Mouse (Mus musculus): ENCODE measurements around the gene Camk2b.

Gene Camk2b

DNA sequence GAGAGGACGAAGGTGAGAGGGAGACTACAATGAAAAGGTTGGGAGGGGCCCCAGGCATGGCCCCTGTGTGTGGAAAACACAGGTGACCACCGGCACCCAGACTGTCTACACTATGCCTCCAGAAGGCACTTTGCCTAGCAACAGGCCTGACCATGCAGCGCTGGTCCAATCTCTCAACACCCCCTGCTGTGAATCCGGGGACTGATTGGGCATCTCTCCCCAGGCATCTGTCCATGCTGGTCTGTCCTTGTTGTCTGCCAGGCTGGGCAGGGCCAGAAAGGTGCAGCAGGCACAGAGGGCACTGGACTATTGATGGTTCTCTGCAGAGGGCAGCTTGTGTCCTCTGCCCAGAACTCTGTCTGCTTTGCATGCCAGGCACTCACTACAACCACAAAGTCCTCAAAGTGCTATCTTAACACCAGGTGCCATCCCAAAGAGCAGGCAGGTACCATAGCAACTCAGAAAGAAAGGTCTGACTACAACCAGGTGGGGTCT, 16.0 kb downstream of the Camk2b start:
- DNase-seq (ENCODE audit: low spot score), result no peak

DNA sequence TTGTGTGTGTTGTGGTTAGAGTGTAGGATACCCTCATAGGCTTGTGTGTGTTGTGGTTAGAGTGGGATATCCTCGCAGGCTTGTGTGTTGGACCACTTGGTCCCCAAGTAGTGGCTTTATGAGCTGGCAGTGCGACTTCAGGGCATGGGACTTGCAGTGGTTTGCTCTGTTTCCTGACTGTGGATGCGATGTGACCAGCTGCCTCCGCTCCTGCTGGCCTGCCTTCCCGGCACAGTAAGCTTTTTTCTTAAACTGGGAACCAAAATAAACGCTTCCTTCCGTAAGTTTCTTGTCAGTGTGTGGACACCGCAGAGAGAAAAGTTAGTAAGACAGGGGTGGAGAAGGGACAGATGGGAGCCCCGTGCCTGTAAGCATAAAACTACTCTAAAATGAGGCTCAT, 18.0 kb downstream of the Camk2b start:
- no peak for DNase-seq (ENCODE audit: low spot score)

DNA sequence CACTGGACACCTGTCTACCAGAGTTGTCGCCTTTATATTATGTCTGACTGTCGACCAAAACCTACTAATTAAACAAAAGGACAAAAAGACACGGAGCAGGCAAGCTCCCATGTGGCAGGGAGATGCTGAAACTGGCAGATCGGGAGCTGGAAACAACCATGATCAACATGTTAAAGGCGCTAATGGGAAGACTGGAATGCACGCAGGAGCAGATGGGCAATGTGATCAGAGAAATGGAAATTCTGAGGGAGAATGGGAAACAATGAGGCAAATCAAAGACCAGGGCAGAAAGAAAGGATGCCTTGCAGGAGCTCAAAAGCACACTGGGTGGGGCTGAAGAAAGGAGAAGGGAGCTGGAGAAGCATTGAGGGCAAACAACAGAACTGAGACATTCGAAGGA, 27.2 kb downstream of the Camk2b start:
- DNase-seq (ENCODE audit: low spot score), result no peak

DNA sequence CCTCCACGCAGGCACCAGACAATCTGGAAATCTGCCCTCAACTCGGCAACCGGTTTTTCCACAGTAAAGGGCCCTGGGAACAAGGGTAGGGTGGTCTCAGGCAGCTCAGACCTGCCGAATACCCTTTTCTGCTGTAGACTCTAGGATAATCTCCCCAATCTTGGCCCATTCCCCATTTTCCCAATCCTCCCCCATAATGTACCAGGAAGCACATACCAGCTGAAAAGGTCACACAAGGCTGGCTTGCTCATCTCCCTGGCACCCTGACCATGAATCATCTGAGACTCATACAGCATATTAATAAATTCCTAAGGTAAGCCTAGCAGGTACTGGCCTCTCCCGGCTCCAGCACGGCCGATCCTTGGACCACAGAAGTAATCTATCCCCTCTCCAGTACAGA, 28.5 kb downstream of the Camk2b start:
- DNase-seq (ENCODE audit: low spot score), result no peak

DNA sequence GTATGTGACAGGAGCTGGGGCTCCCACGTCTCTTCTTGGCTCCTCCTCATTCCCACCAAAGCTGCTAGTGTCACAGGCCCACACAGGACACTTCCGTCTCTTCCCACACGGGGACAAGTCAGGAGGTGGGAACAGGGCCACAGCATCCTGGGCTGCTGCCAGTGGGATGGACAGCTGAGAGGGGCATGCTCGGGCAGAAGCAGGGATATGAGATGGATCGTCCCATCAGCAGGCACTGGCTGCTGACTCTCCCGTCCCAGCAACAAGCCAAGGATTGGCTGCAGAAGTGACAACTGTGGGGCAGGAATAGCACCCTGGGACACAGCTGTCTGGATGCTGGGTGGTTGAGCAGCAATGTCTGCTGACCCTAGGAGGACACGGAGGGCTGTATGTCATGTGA, 29.0 kb downstream of the Camk2b start:
- DNase-seq (ENCODE audit: low spot score), result no peak

DNA sequence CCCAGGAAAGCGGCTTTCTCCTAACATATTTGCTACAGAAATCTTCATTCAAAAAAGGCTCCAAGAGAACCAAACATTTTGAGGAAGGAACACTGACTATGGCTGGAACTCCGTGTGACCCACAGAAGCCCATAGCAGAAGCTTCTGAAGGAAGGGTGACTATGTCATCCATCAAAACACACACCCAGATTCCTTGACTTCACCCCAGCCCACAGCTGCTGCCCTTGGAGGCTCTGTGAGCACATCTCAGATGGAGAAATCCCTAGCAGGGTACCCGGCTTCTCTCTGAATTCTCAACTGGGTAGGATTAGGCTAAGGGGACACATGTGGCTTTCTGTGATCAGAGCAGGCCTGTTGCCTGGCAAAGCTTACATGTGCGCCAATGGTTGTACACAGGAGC, 29.7 kb downstream of the Camk2b start:
- no peak for DNase-seq (ENCODE audit: low spot score)

DNA sequence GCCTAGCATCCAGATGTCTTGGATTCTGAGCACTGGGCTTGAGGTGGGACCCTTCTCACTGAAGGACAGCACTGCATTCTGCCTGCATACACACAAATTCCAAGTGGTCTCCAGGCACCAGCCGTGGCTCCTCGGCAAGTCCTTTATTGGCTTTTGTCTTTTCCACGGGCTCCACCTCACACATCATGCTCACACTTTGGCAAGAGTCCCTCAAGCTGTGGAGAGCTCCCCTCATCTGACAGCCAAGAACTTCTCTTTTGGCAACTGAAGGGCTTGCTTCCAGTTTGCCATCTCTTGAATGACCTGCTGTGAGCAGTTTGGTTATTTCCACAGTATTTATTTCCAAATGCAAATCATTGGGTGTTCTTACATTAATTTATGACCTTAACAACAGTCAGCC, 30.6 kb downstream of the Camk2b start:
- no peak for DNase-seq (ENCODE audit: low spot score)

DNA sequence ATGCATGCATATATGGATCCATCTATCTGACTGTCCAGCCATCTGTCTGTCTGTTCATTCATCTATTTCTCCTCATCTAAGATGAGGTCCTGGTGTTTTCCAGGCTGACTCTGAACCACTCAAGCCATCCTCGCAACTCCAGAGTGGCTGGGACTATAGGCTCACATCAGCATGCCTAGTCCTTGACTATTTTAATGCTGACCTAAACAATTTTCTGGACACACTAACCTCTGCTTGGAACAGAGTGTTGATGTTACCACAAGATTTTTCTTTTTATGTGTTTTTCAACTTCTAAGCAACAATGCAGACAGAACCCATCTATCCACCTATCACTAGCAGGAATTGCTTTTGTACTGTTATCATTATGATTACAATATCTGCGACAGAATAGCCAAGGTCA, 31.4 kb downstream of the Camk2b start:
- DNase-seq (ENCODE audit: low spot score), result no peak

DNA sequence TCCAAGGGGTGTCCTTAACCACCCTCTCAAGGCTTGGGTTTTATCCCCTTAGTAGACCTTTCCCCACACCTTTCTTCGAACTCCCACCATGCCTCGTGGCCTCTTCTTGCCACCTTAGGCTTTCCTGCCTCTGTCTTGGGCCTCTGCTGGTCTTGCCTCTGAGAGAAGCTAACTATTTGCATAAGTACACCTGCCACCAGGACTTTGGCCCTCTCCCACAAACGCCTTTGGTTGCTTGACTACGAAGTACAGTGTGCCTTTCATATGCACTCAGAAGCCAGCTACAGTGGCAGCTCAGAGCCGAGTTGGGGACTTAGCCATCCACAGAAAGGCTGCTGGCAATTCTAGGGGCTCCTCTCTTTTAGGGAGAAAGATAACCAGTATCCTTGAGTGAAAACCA, 32.4 kb downstream of the Camk2b start:
- no peak for DNase-seq (ENCODE audit: low spot score)

DNA sequence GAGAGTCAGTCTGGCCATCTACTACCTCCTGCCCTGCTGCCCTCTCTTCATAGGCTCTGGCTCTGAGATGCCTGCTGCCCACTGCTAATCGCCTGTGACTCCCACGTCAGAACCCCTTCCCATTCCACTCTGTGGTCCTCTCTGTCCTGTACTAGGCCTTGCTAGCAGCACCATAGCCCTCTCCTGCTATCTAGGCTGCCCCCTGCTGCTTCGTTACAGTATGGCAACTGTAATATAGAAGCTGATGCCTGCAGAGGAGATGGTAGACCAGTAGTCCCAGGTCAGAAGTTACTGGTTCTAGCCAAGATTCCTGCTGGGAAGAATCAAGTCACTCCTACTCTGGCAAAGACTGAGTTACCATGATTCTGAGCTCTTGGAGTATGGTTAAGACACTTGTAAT, 33.0 kb downstream of the Camk2b start:
- peak; percentile 68 for DNase-seq (ENCODE audit: low spot score)

DNA sequence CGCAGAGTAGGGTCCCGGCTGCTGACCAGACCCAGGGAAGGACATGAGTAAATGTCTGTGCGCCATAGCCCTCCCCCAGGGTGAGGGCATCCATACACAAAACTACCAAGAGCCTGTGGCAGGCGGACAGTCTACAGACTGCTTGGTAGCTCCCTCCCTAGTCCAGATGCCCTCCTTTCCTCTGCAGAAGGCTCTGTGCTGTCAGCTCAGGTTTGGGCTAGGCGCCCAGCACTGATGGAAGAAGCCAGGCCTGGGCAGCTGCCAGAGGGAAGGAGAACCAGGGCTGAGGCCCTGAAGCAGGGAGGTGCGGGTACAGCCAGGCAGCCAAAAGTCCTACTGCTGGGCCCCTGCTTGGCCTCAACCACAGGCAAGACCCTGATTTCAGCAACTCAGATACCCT, 35.5 kb downstream of the Camk2b start:
- DNase-seq (ENCODE audit: low spot score), result no peak

DNA sequence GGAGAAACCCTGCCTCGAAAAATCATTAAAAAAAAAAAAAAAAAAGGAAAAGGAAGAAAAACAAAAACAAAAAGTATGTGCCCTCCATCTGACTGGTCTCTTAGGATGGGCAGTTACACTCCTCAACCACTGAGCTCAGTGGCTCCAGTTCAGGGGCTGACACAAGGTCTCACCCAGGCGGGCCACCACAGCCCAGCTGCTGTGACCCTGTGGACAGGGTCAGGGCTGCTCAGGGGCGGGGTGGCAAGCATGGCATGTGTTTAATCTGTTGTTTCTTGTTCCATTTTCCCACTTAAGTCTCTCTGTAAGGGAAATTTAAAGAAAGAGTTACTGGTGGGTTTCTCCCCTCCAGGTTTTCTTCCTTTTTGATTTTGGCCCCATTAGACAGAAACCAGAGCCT, 36.4 kb downstream of the Camk2b start:
- no peak for DNase-seq (ENCODE audit: low spot score)

DNA sequence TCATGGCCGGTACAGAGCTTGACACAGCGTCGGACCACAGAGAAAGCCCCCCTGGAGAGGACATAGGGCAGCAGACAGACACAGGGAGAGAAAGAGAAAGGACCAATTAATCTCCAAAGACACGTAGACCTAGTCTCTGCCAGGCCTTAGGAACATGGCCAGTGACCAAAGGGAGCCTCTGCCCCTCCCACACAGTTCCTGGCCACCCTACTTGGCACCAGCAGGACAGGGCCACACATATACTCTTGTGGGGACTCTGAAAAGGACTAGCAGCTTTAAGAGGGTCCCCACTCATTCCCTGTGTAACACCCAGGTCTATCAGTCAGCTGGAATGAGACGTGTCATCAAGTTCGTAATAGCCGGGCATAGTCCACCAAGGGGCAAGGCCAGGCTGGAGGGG, 37.3 kb downstream of the Camk2b start:
- DNase-seq (ENCODE audit: low spot score), result no peak

DNA sequence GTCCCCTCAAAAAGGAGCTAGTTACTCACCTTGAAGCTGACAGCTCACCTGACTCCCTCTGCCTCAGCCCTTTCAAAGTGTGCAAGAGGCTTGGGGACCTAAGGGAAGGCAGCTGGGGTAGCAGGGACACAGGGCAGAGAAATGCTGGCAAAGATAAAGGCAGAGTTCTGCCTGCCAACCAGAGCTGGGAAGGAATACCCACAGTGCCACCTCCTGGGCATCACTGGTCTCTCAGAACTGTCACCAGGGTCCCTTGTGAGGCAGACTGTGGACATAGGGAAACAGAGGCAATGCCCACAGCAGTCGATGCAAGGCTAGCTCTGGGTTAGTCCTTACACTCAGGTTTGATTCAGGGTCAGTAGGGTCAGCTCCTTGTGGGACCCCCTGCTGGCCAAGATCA, 39.8 kb downstream of the Camk2b start:
- DNase-seq (ENCODE audit: low spot score), result peak; percentile 39

DNA sequence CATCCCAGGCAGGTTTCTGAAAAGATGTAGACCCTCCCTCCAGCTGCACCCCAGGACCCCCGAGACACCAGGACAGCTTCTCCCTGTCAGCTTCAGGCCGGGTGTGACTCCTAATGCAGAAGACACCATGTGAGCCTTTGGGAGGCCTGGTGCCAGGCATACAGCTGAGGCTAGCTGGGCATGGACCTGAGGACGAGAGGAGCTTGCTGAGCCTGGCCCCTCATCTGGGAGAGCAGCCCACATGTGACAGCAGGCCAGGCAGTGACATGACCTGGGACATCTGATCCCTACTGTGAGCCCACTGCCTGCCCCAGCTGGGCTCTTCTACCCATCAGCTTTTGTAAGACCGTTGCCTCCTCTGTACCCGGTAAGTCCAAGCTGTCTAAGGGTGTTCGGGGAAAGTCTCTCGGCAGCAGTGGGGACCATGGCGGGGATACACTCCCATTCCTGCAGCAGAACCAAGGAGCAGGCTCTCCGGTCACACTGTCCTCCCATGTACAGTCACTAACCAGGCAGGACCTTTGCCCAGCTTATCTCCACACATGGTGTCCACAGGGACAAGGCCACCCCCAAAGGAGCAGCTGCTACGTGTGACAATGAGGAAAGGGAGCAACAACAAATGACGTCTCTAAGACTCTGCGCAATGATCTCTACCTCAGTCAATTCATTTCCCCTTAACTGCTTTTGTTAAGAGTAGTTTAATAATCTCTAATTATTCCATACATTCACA, 41.1 kb downstream of the Camk2b start:
- no peak for DNase-seq (ENCODE audit: low spot score)

DNA sequence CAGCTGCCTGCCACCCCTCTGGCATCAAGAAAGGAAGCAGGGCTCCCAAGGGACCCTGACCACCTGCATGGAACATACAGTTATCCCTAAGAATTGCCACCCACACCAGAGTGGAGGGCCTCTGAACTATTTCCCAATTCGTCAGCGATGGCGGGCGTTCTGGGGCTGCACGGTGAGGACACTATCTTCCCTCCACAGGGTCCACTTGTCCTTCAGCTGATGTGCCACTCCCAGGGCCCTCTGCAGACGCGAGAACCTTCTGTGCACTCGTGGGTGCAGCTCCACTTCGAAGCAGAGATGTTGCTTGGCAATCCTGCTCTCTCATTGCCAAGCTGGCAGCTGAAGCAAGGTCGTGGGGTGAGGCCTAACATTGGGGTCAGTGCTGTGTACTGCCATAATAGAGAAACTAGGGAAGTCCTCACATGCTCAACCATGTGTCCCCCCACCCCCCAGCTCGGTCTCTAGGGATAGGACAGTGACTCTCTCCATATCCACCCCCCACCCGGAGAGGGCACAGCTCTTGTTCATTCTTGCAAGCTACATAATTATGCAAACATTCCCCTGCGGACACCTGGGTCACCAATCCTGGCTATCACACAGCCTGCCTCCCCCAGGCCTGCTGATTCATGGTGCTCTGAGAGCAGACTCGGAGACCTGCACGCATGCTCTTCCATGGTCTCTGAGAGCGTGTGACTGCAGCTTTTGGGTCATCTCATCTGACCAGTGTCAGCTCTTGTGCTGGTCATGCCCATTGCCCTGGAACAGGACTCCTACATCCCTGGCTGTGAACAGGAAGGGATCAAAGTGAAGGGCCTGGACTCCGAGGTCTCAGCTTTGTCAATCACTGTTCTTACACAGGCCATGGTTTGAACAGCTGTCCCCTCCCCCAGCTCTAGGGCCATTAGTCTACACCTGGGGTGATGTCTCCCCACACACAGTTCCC, 45.0 kb downstream of the Camk2b start:
- DNase-seq (ENCODE audit: low spot score), result no peak

DNA sequence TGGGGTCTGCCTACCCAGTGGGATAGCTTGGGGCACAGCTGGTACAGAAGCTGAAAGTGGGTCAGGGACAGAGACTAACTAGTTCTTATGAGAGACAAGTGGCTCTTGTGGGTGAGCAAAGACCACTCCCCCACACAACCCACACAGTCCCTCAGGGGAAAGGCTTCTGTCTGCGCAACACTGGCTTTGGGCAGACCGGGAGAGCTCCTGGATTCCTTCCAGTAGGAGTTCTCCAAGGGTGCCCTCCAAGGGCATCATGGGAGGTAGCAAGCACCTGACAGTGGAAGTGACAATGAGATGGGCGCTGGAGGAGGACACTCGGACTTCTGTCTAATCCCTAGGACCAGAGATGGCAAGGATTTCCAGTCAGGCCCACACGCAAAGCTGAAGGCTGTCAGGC, 45.8 kb downstream of the Camk2b start:
- no peak for DNase-seq (ENCODE audit: low spot score)

DNA sequence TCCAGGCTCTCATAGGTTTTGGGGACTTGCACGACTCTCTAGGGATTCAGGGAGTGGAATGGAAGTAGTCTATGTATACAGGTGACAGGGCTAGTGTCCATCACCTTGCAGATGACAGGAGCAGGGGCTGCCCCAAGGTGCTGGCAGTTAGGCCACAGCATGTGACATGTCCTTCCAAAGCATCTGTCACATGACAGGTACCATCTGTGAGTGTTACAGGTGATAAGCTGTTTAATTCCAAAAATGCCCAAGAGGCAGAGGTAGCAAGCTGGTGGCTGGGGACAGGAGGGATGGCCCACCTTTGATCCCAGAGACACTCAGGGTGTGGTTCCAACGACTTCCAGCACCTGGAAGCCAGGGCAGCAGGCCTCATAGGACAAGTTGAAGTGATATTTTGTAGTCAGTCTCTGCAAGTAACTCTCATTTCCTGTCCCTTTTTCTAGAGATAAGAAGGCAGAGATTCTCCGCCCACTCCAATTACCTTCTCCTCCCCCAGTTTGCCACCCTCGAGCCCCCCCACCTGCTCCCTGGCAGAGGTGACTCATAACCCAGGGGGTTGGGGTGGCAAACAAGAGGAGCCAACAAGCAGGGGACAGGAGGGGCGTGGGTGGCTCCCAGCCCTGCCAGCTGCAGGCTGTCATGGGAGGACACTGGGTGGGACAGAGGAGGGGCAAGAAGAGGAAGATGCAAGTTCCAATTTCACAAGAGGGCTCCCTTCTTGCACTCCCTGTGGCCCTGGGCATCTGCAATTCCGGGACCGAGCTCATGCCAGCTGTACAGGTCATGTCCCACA, 47.7 kb downstream of the Camk2b start:
- DNase-seq (ENCODE audit: low spot score), result no peak

DNA sequence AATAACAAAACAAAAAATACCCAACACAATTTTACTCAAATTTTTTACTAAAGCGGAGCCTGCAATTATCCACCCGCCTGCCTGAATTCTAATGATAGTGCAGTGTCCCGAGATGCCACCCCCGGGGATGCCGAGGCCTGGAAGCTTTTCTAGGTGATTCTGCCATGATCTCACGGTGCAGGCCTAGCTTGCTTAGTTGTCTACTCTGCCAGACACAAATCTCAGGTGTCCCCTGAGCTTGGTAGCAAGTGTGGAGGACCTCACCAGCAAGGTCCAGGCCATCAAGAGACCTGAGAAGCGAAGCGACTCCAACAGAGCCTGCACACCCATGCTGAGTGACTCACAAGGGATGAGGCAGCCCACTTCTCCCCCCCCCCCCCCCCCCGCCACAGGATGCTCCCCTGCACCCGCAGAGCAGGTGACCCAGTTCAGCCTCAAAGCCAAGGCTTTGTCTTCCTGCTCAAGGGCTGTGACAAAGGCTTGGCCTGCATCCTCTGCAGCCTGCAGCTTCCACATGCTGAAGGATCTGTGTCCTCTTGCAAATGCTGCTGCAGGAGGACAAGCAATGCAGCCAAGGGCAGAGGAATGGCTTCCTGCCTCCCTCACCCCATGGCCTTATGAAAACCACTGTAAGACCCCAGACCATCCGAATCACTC, 48.5 kb downstream of the Camk2b start:
- DNase-seq (ENCODE audit: low spot score), result no peak

DNA sequence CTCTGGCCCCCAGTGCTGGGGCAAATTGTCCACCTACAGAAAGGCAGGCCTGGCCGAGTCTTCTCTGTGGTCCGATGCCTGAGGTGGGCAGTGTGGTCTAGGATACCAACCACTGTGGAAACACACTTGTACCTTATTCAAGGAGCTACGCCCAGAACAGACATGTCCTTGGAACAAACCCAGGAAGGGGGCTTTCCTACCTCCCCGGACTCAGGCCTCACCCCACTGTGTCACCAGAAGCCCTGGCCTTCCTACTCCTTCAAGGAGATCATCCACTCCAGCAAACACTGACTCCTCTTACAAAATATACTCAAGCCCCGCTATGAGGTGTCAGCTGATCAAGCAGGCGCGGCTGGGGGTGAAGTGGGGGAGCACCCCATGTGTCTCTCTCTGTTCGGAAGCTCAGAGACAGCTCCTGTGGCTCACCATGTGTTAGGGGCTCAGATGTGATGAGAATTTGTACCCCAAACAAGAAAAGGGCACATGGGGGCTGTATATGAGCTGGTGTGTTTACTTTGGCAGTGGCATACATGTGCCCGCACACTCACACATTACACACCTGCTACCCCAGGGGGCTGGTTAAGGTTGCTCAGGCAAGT, 49.3 kb downstream of the Camk2b start:
- peak; percentile 24 for DNase-seq (ENCODE audit: low spot score)

DNA sequence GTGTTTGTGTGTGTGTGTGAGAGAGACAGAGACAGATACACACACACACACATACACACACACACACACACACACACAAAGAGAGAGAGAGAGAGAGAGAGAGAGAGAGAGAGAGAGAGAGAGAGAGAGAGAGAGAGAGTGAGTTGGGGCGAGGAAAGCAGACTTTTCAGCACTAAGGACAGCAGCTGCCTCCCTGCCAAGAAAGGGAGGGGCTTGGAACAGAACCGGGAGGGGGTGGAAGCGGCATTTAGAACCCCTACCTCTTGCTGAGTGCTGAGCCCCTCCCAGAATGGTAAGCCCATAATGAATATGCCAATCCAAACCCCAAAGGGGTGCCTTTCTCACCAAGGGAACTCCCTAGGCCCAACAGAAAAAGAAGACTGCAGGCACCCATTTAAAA, 49.8 kb downstream of the Camk2b start:
- no peak for DNase-seq (ENCODE audit: low spot score)

DNA sequence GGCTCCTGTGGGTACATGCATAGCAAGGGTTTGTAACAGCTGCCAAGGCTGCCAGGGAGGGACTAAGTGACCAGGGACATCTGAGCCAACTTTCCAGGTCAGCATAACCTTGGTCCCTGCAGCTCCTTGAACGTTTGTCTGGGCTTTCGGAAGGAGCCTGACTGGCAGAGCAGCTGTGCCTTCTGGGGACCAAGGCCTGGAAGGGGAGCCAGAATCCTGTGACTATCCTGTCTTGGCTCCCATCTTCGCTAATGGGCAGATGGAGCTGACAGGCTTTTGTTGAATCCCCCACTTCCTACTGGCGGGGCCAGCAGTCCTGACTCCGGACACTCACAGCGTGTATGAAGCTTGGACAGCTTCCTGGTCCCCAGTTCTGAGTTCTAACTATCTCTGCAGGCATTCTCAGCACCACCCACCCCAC, 51.1 kb downstream of the Camk2b start:
- no peak for DNase-seq (ENCODE audit: low spot score)

All from lung, postnatal 25 days (tissue).